Mouse (Mus musculus): ENCODE data around the gene Neurl1b.

DNA sequence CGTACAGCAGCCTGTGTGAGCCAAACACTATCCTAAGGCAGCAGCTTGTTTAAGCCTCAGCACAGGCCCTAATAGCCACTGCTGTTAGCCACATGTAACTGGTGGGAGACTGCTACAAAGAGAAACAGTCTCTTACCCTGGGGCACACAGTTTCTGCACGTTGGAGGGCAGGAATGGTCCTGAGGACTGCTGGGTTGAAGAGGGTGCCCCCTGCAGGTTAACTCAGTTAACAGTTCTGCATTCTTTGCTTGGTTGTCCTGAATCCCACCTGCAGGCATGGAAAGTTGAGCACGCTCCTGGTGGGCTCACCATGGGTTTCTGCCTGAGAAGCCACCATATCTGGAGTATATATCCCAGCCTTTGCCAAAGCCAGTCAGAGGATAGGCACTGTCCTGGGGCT lies 6.9 kb downstream of the Neurl1b start:
- TF ChIP-seq POLR2A (IDR thresholded peaks at IDR 0.05; ENCODE audit: borderline replicate concordance, control insufficient read depth, low read depth, low read length) (no peak), CTCF (IDR thresholded peaks at IDR 0.05; ENCODE audit: control insufficient read depth, insufficient read depth, low read length) (peak; percentile 53; the same call in 1 of the 2 replicates)

Data from bone marrow, adult 2 months (tissue).